Mouse (Mus musculus) frontal cortex, postnatal 36 days (tissue): ENCODE measurements around the gene Rel.

ENCODE experiments used
- DNase-seq, 2 experiments: peaks; one replicate each; pipeline ENCODE4 v3.0.0; 2022; ENCODE audit warnings: low spot score in 2 of 2

The Rel gene

DNA sequence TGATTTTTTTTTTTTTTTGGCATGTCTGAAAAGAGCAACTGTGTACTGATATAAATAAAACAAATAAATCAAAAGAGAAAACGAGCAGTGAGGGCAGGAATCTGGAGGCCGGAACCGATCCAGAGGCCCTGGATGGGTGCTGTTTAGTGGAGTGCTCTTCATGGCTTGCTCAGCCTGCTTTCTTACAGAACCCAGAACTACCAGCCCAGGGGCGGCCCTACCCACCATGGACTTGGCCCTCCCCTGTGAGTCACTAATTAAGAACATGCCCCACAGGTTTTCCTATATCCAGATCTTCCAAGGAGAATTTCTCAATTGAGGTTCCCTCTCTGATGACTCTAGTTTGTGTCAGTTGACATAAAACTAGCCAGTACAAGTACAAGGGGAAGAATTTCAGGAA is 24.7 kb downstream of the Rel start:
- no peak for DNase-seq

DNA sequence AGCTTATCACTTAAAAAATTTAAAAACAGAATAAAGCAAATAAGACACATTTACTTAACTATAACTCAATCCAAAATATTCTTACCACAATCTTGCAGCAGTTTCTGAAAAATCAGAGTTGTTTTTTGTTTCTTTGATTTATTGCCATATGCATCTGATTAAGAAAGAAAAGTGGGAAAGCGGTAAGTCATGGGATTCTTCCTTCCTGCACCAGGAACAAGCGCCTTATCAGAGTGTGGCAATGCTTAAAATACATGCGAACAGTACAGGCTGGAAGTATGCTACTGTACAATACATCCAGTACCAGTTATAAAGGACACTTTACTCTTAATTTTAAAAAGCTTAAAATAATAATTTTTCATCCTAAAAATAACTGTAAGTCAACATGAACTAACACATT is 26.4 kb downstream of the Rel start:
- DNase-seq = no peak

DNA sequence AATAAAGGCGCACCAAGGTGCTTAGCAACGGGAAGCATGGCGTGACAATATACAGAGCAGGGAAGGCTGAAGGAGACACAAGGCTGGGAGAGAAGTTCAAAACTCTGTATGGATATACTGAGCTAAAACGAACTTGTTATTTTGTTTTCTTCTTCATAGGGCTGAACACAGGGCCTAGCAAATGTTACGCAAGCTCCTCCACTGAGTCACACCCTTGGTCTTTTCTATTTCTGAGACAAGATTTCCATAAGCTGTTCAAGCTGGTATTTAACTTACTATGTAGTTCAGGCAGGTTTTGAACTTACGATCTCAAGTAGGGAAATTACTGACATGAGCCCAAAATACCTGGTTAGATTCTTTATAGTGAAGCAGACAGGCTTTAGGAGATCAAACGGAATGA is 29.4 kb downstream of the Rel start:
- no peak for DNase-seq

DNA sequence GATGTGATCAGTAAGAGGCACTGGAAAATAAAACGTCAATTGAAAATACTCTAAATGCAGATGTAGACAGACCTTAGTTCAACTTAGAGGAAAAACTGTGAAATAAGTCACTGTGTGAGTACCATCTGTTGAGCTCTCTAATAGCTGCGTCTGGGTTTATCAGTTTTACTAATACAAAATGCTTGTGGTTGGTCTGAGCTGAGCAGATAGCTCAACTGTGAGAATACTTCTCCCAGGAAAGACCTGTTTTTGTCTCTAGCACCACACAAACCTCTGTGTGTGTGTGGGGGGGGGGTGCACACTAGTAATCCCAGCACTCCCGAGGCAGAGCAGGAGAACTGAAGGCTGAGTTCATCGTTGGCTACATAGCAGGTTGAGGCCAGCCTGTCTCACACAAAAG is 29.9 kb downstream of the Rel start:
- DNase-seq = no peak

DNA sequence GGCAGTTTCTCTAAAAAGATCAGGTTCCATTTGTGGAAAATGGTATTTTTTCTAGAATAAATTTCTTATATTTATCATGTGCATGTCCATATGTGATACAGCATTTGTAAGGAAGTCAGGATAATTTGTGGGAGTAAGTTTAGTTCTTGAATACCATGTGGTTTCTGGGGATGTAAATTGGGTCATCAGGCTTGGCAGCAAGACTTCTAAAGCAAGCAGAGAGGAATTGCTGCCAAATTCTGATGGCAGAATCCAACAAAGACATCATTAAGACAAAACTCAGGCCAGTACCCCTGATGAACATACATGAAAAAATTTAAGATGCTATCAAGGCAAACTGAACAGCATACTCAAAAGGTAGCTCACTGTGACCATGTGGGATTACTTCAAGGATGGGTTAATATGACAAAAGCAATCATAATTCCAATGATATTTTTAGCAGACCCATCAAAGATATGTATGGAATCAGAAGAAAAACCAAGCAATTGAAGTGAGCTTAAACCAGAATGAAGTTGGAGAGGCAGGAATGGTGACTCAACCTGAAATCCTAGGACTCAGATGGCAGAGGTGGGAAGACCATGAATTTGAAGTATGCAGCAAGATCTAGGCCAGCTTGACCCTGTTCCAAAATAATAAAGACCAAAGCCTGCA is 34.8 kb downstream of the Rel start:
- DNase-seq = peak in 1 of 2 experiments; percentile 39

DNA sequence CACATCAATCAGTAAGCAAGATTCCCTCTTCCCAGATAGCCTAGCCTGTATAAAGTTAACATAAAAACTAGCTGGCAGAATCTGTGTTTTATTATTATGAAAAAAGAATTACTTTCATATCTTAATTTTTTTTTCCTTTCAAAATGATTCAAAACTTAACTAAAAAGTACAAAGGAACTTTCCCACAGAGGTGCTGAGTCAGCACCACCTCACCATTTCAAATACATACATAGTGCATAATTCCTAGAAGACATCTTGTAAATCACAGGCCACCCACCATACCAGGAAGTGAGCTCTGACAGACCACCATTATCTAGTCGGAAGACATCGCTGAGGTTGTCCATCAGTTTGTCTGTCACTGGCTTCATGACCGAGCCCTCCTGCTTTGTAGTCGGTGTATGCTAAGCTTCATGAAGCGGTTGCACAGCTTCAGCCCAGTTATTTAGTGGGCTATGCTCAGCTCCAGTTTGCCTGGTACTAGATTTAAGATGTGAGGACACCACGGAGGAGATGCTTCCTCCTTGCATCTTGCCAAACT is 36.0 kb downstream of the Rel start:
- DNase-seq = no peak

DNA sequence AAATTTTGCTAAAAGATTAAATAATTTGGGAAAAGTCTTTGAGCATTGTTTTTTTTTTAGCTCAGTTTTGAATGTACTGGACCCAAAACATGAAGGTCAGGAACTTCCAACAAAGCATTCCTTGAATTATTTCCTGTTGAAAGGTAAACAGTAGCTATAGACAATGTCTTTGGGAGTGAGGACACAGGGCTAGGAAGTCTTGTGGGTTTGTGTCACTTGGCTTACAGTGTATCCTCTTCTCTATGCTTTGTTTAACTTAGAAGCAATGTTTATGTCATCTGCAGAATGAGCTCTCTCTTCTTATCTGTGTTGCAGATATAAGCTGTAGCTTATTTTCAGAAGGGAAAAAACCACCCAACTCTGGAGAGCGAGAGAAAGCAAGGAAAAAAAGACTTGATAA is 37.9 kb downstream of the Rel start:
- DNase-seq = no peak

DNA sequence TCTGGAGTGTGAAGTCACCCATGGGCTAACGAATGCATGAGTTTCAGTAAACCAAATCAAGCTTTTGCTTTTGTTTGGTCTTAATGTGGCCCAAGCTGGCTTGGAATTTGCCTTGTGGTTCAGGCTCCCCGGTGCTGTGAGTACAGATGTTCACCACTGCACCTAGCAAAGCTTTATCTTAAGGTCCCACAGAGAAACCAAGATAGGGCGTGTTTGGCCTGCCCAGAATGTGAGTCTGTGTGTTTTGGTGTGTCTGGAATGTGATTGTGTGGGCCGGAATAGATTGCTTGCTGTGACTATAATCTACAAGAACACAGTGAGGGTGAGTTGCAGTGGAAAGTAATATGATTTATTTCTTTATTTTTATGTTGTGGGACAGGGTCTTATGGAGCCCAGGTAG is 40.6 kb downstream of the Rel start:
- DNase-seq = no peak

DNA sequence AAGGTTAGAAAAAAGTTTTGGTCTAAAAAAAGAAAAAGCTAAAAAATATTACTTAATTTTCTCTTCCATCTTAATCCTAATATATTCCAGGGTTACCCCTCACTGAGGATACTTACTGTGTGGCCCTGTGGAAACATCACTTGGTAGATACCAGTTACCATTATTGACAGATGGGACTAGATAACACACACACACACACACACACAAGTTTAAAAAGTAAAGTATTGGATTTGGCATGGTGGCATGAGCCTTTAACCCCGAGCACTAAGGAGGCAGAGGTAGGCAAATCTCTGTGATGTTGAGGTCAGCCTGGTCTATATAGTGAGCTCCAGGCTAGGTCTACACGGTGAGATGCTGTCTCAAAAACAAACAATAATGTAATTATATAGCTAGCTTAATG is 42.6 kb downstream of the Rel start:
- DNase-seq = no peak

DNA sequence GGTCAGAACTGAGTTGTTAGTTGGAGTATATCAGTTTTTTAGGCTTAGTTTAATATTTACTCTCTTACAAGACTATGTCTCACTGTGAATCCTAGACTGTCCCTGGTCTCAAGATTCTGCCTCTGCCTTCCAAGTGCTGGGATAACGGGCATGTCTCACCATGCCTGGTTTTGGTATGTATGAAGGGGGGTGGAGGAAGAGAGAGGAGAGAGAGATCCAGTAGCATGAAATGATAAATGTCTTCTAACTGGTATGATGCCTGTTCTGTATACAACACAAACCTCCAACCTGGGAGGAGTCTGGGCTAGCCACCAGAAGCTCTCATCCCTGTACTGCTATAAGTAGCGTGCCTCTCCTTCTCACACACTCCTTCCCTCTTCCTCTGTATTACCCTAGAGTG is 44.3 kb downstream of the Rel start:
- DNase-seq = no peak

DNA sequence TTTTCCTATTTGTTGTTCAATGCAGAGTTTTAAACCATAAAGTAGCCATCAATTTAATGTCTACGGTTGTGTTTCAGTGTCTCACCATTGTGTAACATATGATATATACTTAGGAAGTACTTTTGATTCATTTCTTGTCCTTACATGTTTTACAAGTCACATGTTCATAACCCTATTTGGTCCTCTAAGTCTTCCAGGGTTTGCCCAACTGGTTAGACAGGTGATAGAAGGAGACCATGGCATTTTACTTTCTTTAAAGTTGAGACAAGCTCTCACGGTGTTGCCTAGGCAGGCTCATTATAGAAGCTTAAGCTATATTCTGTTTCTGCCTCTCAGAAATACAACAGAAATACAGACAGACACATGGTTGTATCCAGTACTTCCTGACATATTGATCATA is 44.9 kb downstream of the Rel start:
- DNase-seq = no peak

DNA sequence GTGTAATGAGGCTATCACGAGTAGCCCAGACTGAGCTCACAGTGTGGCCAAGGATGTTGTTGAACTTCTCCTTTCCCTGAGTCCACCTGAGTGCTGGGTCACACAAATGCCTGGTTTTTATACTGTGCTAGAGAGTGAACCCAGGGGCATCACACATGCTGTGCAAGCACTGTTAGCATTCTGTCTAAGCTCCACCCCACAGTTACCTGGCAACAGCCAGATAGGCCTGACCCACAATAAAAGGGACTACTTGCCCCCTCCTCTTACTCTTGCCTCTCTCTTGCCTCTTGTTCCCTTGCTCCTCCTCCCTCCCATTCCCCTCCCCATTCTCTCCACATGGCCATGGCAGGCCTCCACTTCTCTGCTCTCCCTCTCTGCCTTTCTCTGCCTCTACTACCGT is 48.4 kb downstream of the Rel start:
- no peak for DNase-seq

DNA sequence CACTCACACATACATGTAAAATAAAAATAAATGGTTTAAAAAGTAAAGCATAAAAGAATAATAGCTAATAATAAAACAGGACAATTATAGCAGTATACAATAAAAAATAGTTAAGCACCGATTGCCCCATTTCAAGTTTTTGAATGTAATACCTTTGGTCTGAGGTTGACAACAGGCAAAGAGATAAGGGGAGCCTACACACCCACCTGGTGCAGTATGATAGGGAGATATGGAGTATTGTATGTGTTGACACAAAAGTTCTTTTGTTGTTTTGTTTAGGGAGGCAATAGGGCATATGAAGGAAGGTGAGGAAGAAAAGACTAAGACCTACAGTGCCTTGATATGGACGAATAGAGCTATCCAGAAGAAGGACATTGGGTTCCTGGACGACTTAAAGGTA is 50.9 kb downstream of the Rel start:
- no peak for DNase-seq

DNA sequence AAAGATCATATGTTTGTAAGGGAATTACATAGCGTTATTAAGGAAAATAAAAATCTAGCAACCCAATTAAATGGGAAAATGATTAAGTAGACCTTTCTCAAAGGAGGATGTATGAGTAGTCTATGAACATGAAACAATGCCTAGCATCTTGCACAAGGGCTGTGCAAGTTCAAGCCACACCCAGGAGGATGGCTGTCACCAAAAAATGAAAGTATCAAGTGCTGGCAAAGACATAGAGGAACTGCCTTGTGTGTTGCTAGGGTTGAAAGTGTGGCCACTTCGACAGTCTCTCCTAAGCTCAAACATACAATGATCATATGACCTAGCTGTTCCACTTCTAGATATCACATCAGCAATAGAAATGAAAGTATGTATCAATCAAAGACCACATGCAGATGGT is 51.9 kb downstream of the Rel start:
- DNase-seq = no peak

DNA sequence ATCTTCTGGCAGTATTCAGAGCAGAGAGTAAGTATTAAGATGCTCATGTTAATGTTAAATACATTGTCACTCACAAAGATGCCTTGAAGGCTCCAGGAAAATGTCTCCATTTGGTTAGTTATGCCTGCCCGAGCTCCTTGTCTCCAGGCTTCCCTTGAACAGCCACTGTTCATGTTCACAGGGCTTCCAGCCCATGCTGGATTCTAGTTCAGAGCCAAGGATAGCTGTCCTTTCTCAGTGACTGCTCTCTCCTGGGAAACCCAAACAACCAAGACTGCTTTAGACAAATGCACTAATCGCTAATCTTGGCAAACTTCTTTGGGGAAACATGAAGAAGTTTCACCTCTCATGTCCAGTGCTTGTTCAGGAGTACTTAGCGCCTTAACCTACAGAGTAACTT is 58.5 kb downstream of the Rel start:
- DNase-seq = no peak

DNA sequence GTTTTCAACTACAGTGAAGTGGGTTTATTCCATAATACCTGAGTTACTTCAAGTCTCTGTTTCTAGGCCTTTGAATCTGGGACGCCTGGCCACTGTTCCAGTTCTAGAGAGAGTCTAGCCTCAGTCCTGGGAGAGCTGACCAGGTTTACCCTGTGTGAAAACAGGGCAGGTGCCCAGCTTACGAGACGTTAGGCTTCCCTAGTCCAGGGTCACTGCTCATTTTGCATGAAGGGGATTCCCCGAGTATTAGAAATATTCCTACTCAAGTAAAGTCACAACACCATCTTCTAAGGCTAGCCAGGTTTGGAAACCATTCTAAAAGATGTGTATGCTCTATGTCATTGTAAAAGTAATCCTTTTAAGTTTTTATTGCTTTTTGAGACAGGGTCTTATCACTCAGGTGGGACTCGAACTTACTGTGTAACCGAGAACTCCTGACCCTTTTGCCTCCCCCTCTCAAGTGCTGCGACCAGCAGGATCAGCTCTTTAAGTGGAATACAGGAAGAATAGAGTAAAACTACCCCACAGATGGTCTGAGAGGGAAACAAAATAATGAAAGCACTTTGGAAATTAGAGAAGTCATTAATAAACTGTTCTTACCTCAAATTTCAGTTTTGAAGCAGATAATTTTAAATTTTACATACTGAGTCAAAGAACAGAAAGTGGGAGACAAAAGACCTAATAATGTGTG is 66.0 kb downstream of the Rel start:
- no peak for DNase-seq

DNA sequence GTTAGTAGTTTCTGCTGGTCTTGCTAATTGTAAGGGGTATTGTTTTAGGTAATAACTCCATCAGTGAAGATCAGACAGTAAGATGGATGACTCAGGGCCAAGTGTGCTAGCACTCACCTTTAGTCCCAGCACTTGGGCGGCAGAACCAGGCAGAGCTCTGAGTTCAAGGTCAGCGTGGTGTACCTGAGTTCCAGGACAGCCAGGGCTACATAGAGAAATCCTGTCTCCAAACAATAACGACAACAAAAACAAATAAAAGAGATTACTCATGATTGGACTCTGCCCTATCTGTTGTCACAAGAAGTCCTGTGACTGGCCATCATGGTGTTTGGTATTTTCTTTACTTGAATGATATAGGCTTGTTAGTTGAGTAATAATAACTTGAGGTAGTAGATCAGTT is 68.9 kb downstream of the Rel start:
- no peak for DNase-seq

DNA sequence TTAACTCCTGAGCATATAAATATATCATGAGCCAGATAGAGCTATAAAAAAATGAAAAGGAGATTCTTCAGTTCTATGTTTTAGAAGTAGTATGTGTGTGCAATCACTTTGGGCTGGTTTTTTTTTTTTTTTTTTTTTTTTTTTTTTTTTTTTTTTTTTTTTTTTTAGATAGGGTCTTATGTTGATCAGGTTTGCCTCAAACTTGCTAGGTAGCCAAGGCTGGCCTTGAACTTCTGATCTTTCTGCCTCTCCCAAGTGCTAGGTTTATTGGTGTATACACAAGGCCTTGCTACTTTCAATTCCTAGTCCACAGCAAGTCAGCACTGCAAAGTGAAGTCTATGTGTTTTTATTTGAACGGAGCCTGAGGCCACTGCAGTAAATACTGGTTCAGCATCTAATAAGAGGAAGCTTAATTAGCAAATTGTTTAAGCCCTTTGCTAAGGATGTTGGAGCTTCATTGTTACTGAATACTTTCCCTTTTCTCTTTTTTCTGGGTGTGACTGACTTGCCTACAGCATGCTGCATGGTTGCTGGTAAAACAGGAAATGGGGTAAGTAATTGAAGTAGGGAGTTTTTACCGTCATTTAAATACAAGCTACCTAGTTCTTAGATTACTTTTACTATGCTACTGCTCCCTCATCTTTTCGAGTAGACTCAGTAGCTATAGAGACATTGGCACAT is 71.2 kb downstream of the Rel start:
- no peak for DNase-seq

DNA sequence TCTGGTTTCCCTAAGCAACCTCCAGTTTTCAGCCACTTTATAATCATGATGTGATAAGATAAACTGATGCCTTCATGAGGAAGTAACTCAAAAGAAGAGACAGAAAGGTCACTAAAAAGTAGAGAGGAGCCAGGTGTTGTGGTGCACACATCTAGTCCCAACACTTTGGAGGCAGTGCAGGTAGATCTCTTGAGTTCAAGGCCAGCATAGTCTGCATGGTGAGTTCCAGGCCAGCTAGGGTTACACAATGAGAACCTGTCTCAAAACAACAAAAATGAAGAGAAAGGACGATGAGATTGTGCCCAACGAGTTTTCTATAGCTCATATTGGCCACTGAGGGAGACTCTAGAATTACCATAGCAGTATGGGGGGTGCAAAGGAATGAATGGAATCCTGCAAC is 72.2 kb downstream of the Rel start:
- no peak for DNase-seq

DNA sequence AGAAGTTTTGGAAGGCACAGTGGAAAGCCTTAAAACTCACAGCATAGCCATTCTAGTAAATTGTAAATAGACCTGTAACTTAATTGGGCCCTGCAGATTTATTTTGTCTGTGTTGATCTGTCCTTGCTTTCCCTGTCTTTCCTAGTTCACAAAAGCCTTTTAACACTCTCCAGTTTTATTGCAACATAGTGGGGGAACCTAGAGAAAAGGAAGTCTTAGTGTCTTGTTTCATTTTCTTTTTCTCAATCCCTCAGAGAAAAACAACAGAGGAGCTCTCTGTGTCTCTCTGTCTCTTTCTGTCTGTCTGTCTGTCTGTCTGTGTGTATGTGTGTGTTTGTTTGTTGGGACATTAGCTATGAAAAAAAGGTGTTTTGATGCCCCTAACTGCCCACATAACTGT is 74.9 kb downstream of the Rel start:
- no peak for DNase-seq

DNA sequence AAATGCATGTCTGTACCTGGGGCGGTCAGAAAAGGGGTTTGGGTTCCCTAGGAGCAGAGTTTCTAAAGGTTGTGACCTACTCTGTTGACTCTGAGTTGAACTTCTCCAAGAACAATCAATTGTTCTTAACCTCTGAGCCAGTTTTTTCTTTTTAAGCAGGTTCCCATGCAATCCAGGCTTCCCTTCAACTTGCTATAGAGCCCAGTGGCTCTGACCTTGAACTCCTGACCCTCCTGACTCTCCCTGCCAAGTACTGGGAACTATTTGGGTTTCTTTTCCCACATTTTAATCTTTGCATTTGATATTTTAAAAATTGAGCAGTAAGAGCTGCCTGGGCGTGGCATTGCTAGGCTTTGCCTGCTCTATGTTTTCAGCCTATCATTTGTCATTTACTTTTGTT is 77.5 kb downstream of the Rel start:
- no peak for DNase-seq

DNA sequence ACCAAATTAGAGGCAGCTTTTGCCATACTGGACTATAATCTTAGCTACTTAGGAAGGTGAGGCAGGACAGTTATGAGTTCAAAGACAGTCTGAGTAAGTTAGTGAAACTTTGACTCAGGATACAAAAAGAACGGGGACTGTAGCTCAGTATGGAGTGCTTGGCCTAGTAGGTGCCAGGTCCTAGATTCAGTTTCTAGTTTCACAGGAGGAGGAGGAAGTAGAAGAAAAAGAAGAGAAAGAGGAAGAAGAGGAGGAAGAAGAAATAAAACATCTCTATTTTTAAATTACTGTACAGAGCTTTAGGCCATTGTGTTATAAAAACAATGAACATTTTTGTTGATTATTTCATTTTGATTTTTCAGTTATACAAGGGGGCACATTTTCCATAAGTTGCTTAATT is 82.7 kb downstream of the Rel start:
- no peak for DNase-seq
